Mouse (Mus musculus) urinary bladder, postnatal 10 days (tissue): ENCODE data around the gene Tsc2.

Experiments
- DNase-seq: peaks from one replicate; pipeline ENCODE4 v3.0.0; 2022; ENCODE audit warnings: low spot score

Tsc2 gene

GRCm38 (mm10) chr17:24647493-24647892 is 15.1 kb upstream of the Tsc2 start:
- DNase-seq = no peak

- DNase-seq = no peak
These were observed 14.0 kb upstream of the Tsc2 start for GRCm38 (mm10) chr17:24646381-24646780.

- no peak for DNase-seq
These were observed 13.5 kb upstream of the Tsc2 start for GRCm38 (mm10) chr17:24645916-24646315.

- DNase-seq = no peak
These were observed 12.7 kb upstream of the Tsc2 start for GRCm38 (mm10) chr17:24644875-24645721.

GRCm38 (mm10) chr17:24644030-24644715 is 11.7 kb upstream of the Tsc2 start:
- no peak for DNase-seq

GRCm38 (mm10) chr17:24642791-24643343 is 10.4 kb upstream of the Tsc2 start:
- no peak for DNase-seq

- DNase-seq = no peak
These were observed 9.5 kb upstream of the Tsc2 start for GRCm38 (mm10) chr17:24641944-24642343.

GRCm38 (mm10) chr17:24640581-24640980 is 8.2 kb upstream of the Tsc2 start:
- no peak for DNase-seq

- DNase-seq = no peak
These were observed 7.7 kb upstream of the Tsc2 start for GRCm38 (mm10) chr17:24640119-24640518.

- DNase-seq = no peak
These were observed 7.2 kb upstream of the Tsc2 start for GRCm38 (mm10) chr17:24639571-24639988.

GRCm38 (mm10) chr17:24638840-24639239 is 6.4 kb upstream of the Tsc2 start:
- DNase-seq = no peak

- DNase-seq = no peak
These were observed 5.8 kb upstream of the Tsc2 start for GRCm38 (mm10) chr17:24638214-24638613.

GRCm38 (mm10) chr17:24636781-24637481 is 4.5 kb upstream of the Tsc2 start:
- no peak for DNase-seq

- no peak for DNase-seq
These were observed 3.3 kb upstream of the Tsc2 start for GRCm38 (mm10) chr17:24635694-24636093.

- no peak for DNase-seq
These were observed 2.6 kb upstream of the Tsc2 start for GRCm38 (mm10) chr17:24635024-24635423.

- no peak for DNase-seq
These were observed 1.4 kb upstream of the Tsc2 start for GRCm38 (mm10) chr17:24633831-24634230.

GRCm38 (mm10) chr17:24632813-24633449 is 501 bp upstream of the Tsc2 start:
- DNase-seq = no peak

GRCm38 (mm10) chr17:24630072-24630471 is 2.4 kb downstream of the Tsc2 start:
- no peak for DNase-seq

- DNase-seq = no peak
These were observed 3.8 kb downstream of the Tsc2 start for GRCm38 (mm10) chr17:24628646-24629045.

- DNase-seq = no peak
These were observed 7.0 kb downstream of the Tsc2 start for GRCm38 (mm10) chr17:24625472-24625871.

GRCm38 (mm10) chr17:24617561-24618194 is 14.8 kb downstream of the Tsc2 start:
- DNase-seq = no peak
